Mouse (Mus musculus) kidney, adult 2 months (tissue): ENCODE measurements at regions not wholly inside any gene's neighbourhood (a gene's known extent, or its start where the extent isn't known, plus 50 kb on each side); places are given as distances from the start of the nearest gene placed in this dataset.

ENCODE experiments used
- DNase-seq: peaks from one replicate; pipeline ENCODE4 v3.0.0; 2021
- H3K27ac ChIP-seq: fragments of 200-500 bp; 2 replicates; pipeline ENCODE4 v1.5.1; 2012; ENCODE audit warnings: low read depth, low read length, control low read depth, inconsistent platforms; ENCODE audit not compliant: insufficient read depth
- H3K27me3 ChIP-seq: fragments of 200-500 bp; replicated peaks from 2 replicates; pipeline ENCODE4 v1.6.1; 2012; ENCODE audit warnings: mild to moderate bottlenecking, moderate library complexity, low read length, inconsistent platforms; ENCODE audit not compliant: control insufficient read depth, insufficient read depth
- H3K36me3 ChIP-seq: fragments of 200-500 bp; 2 replicates; pipeline ENCODE4 v1.6.1; 2012; ENCODE audit warnings: mild to moderate bottlenecking, moderate library complexity, low read length, inconsistent platforms; ENCODE audit not compliant: control insufficient read depth, insufficient read depth
- H3K4me1 ChIP-seq: fragments of 200-500 bp; 2 replicates; pipeline ENCODE4 v1.6.1; 2011; ENCODE audit warnings: low read length; ENCODE audit not compliant: control insufficient read depth, insufficient read depth
- H3K4me3 ChIP-seq: fragments of 200-500 bp; 2 replicates; pipeline ENCODE4 v1.5.1; 2011; ENCODE audit warnings: mild to moderate bottlenecking, low read depth, low read length, control low read depth; ENCODE audit not compliant: insufficient read depth
- CTCF ChIP-seq: fragments of 200-500 bp; conservative IDR thresholded peaks from 2 replicates; pipeline ENCODE4 v1.5.1; 2011; ENCODE audit warnings: low read depth, mild to moderate bottlenecking, control low read depth, low read length, moderate library complexity, mixed read lengths; ENCODE audit not compliant: insufficient read depth, insufficient read length
- POLR2A ChIP-seq: fragments of 200-500 bp; IDR thresholded peaks from one replicate; pipeline ENCODE4 v1.6.1; 2011; ENCODE audit warnings: low read depth, low read length, control low read depth
- WGBS: fragments of 180-500 bp; shearing (Covaris S2); methylation state at CpG from one replicate; pipeline ENCODE4 v1.1.7; 2018; 5-methylcytosine and 5-hydroxymethylcytosine counted together

DNA sequence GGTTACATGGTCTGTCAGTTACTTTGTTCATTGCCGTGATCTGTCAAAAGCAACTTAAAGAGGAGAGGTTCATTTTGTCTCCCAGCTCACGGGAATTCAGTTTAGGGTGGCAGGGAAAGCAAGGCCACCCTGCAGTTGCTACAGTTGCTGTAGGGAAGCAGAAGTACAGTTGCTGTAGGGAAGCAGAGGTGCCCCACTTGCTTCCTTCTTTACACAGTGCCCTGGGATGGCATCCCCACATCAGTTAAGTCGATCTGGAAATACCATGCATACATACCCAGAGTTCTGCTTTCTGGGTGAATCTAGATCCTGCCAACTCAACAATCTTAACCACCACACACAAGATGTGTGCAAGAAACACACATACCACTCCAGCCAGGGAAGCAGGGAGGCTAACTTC lies 54.6 kb upstream of the Tfpi start:
- WGBS = 76% methylated on average over 3 of the region's 3 CpGs
- H3K27me3 ChIP-seq = no peaks in the 10 kb centered on the region
- H3K4me3 ChIP-seq = no peak overlapping the region
- TF ChIP-seq CTCF = no peak
- no peak for TF ChIP-seq POLR2A
- H3K27ac ChIP-seq = no peak overlapping the region
- H3K4me1 ChIP-seq = no peaks in the 10 kb centered on the region
- H3K36me3 ChIP-seq = no peaks in the 10 kb centered on the region
- DNase-seq = no peak

DNA sequence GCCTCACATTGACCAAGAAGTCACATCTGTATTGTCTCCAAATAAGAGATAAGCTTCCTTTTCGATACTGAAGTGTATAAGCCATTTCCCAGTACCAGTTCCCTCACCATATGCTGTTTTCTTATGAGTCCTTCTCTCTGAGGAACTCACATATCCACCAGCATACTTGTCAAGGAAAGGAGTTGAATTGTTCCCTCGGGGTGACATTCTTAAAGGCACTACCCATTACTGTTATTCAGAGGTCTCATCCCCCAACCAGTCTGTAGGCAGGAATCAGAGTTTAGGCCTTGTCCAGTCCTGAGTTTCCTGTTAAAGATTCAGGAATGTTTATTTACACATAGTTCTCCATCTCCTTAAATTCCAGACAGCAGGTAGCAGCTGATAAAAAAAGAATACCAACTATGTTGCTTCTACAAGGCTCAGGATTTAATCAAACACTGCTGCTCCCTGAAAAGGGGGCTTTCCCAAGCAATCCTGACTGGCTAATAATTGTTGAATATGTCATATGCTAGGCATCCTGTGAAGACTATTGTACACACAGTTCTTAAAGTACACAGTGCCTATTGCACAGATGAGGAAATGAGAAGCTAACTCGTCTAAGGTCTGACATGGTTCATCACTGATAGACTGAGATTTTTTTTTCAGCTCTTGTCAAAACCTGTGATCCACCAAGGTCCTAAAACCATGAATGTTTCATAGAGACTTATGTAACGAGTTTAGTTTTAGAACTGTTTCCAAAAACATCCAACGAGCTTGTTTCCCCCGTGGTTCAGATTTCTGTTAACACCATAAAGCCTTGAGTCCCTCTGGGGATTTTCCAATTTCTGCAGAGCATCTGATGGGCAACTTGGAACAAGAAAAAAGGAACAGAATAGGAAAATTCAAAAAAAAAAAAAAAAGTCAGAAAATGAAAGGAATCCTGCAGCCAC lies 52.5 kb upstream of the Tfpi start:
- H3K36me3 ChIP-seq = no peaks in the 10 kb centered on the region
- WGBS = 54% methylated on average over 6 of the region's 6 CpGs
- no peaks in the 10 kb centered on the region for H3K4me1 ChIP-seq
- no peak overlapping the region for H3K27ac ChIP-seq
- DNase-seq = no peak
- TF ChIP-seq POLR2A (no peak), CTCF (no peak)
- H3K4me3 ChIP-seq = no peak overlapping the region
- H3K27me3 ChIP-seq = no peaks in the 10 kb centered on the region
